Mouse (Mus musculus) ovary, adult 10 weeks (tissue): ENCODE measurements around the gene Gm16430. TPM values are rescaled to one million over a fixed set of nuclear protein-coding genes. Genes with fewer than 3 reads are reported as not detected.

ENCODE experiments used
- polyA plus RNA-seq: library from polyadenylated mRNA; stranded (reverse); fragments of 350-450 nt; fragmentation: Illumina TruSeq; extraction: RNeasy Lipid Tissue Mini Kit (QIAGEN cat#74804); gene quantifications from one replicate; pipeline ENCODE4 v1.2.3, GENCODE M21; 2014

The Gm16430 gene
- not detected for polyA plus RNA-seq

GRCm38 (mm10) chrX:54621911-54622310, at the start of gene Gm16430:
TSS of gene Gm16430 (plus strand) at chrX:54622211.

Other genes starting within 250 kb of the Gm16430 start
- not detected for gene Gm16405, start 91.0 kb upstream of the Gm16430 start, polyA plus RNA-seq